Mouse (Mus musculus) embryo, embryonic 11.5 days (tissue): ENCODE measurements around the gene Pou4f1.
"Not testable (repeated sequence)": the region's sequence is repeated elsewhere in the genome, so short reads cannot be mapped to it uniquely, and the experiment has no call there.

Experiments
- DNase-seq: peaks from one replicate; pipeline ENCODE4 v3.0.0-alpha.2; 2012; ENCODE audit warnings: low read depth, low spot score

The Pou4f1 gene

GRCm38 (mm10) chr14:104467966-104468622 is at the start of gene Pou4f1:
Gene Pou4f1 (minus strand): TSS chr14:104467999.
- peak; percentile 63 for DNase-seq

DNA sequence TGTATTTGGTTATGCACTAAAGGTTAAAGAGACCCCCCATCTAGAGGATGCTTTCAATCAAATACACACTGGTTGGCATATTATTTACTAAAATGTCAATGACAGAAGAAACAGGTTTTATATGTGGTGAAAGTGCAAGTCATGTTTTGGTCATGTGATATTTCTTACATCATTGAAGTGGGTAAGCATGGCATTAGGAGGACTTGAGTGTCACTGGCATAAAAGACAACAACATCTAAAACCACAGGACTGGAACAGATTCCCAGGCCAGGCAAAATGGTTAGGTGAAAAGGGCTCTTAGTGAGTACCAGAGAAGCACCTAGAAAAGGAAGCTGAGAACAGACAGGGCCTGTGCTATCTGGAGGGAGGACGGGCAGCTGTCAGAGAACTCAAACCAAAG is 43.9 kb upstream of the Pou4f1 start:
- no peak for DNase-seq

DNA sequence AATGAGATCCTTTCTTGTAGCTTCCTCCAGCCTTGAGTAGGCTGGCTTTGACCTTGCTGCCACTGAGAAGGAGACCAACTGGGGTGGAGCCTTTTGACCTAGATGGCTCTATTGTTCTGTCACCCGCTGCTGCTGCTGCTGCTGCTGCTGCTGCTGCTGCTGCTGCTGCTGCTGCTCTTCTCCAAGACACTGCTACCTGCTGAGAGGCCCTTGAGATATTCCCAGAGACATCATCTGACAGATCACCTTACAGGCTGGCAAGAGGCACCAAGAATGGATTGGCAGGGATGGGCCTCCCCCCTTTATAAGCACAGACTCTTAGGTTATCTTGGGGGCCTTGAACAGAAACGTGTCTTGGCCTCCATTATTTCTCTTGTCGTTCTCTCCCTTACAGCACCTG is 35.0 kb upstream of the Pou4f1 start:
- DNase-seq = not testable (repeated sequence)

DNA sequence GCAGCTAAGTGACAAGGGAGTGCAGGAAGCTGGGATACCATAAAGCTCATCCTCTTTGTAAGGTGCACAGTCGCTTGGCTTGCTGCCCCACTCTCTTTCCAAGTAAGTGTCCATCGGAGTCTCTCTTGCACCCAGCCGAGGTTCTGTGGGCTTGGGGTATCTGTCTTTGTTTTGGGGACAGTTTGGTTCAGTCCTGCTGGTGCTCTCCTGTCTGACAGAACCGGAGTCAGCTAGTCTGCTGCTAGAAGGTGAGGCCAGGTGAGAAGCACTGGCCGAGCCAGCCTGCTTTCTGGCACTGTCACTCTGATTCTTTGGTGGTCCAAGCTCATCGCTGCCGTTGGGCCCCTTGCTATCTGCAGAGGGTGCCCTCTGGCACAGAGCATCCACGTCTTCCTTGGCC is 12.0 kb upstream of the Pou4f1 start:
- DNase-seq = no peak

DNA sequence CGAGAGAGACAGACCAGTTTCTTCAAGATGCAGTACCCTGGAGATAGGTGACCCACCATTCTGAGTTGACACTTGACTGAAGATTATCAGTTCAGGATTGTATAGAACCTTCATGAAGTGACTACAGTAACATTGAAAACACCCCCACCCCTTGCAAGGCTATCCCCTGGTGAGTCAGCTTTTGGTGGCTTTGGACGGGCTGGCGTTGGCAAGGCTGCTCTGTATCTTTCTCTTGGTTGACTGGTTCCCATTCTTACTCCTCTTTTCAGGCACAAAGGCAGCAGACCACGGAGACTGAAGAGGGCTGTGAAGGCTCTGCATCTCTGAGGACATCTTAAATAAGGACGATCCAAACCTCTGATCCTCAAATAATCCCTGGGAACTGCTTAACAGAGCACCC is 10.8 kb upstream of the Pou4f1 start:
- DNase-seq = no peak

DNA sequence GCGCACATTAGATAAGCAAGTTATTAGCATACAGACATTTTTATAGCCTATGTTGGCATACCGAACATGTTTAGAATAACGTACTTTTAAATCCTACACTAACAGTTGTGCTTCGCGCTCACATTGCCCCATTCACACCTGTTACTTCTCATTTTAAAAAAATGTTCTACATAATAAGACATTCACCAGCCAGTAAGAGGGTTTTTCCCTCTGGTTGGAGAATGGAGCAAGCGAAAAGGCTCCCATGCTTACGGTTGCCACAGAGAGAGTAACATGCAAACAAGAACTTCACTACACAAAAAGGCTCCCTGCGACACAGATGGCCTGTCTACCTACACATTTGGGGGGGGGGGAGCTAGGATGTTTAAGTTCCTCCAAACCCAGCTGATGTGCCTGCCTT is 9.8 kb upstream of the Pou4f1 start:
- DNase-seq = no peak

DNA sequence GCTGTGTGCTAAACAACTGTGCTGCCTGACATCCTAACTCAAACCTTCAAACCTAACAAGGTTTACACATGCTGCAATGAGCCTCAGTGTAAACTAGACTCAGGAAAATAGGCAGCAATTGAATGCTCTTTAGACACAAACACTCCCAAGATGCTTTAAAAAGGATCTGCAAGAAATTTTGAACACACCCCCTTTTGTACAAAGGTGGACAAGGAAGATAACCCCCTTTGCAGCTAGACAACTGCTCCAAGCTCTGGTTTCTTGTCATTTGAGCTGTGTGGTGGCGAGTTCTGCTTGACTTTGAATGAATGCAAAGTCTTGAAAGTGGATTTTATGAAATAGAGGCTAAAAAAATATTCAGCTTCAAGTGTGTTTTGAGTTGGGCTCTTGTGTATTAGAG is 7.6 kb upstream of the Pou4f1 start:
- DNase-seq = no peak

GRCm38 (mm10) chr14:104468623-104468970 is 798 bp upstream of the Pou4f1 start:
- DNase-seq = no peak

GRCm38 (mm10) chr14:104467133-104467965 is 450 bp downstream of the Pou4f1 start:
- no peak for DNase-seq

DNA sequence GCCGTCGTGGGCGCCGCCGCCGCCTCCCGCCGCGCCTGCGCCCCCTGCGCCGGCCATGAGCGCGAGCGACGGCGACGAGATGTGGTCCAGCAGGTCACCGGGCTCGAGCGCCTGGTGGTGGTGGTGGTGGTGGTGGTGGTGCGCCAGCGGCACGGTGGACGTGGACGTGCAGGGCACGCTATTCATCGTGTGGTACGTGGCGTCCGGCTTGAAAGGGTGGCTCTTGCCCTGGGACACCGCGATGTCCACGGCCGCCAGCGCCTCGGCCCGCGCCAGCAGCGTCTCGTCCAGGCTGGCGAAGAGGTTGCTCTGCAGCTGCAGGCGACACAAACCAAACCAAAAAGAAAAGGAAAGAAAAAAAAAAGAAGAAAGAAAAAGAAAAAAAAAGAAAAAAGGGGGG is 1.2 kb downstream of the Pou4f1 start:
- no peak for DNase-seq

- DNase-seq = no peak
These were observed 2.1 kb downstream of the Pou4f1 start for GRCm38 (mm10) chr14:104465483-104466235.

DNA sequence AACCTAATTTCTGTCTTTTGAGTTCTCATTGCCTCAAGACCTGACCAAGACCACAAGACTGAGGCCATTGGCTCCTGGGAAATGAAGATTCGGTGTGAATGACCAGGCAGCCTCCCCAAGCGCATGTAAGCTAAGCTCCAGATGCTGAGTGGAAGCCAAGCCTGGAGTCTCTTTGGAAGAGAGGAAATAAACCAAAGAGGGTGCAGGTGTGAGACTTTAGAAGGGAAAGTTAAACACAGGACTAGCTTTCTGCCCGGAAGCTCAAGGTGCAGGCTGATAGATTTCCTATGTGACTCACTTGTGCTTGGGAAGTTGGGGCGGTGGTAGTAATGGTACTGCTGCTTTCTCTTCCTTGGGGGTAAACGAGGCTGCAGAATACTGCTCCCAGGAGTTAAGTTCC is 3.0 kb downstream of the Pou4f1 start:
- DNase-seq = no peak

GRCm38 (mm10) chr14:104463631-104464250 is 4.1 kb downstream of the Pou4f1 start:
- DNase-seq = no peak

GRCm38 (mm10) chr14:104461286-104462240 is 6.2 kb downstream of the Pou4f1 start:
- DNase-seq = no peak

DNA sequence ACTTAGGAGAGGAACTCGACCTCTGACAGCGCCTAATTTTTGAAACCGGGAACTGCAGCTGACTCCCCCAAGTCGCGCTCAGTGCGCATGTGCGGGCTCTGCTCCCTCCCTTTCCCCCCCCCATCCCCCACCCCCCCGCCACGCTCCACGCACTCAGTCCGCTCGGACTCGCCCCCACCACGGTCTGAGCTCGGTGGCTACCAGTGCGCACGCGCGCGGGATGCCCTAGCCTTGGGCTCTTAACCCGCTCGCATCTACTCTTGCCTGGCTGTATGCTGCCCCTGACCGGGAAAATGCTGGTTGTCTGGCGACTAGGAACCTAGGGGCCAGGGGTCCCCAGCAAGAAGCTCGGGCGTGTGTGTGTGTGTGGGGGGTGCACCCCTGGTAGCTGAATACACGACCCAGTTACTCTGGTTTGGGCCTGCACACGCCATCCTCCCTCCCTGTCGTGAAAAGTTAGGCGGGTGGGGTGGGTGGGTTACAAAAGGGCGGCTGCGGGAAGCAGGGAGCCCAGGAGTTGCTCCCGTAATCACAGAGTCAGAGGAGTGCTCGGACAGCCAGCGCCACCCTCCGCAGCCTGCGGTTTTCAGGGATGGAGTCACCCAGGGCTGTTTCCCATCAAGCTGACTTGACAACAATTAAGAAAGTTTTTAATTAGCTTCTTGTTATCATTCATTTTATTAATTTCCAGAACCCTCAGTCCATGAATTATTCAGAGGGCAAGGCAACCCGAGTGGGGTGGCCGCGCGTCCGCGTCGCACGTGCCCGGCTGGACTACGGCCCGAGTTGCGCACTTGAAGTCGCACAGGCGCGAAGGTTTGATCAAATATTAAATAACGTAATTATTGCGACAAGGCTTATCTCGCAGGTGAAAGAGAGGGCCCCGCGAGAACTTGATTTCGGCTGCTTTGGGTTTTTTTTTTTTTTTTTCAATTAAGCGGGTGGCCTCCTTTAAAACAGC is 7.2 kb downstream of the Pou4f1 start:
- peak; percentile 72 for DNase-seq

GRCm38 (mm10) chr14:104459513-104460111 is 8.2 kb downstream of the Pou4f1 start:
- no peak for DNase-seq

GRCm38 (mm10) chr14:104458728-104459512 is 8.9 kb downstream of the Pou4f1 start:
- DNase-seq = no peak

- DNase-seq = no peak
These were observed 9.7 kb downstream of the Pou4f1 start for GRCm38 (mm10) chr14:104457966-104458710.
